Mouse (Mus musculus) spleen, postnatal 4 days (tissue): Measurements from ENCODE around the gene Npm1.

ENCODE experiments used
- DNase-seq, 2 experiments: peaks; one replicate each; pipeline ENCODE4 v3.0.0; 2022; ENCODE audit warnings: low spot score in 2 of 2

Gene Npm1

GRCm38 (mm10) chr11:33162998-33163506, at the start of gene Npm1:
Npm1 (minus strand) TSS chr11:33163206.
- DNase-seq: peak; percentile 99

GRCm38 (mm10) chr11:33207411-33207810, 44.4 kb upstream of the Npm1 start:
- DNase-seq: no peak

- DNase-seq: no peak
These were observed 42.0 kb upstream of the Npm1 start for GRCm38 (mm10) chr11:33204966-33205365.

- no peak for DNase-seq
These were observed 41.3 kb upstream of the Npm1 start for GRCm38 (mm10) chr11:33204329-33204705.

GRCm38 (mm10) chr11:33203383-33204328, 40.6 kb upstream of the Npm1 start, which contains the start of gene Tlx3:
Tlx3 (minus strand) TSS chr11:33203589.
- DNase-seq: peak in 1 of 2 experiments; percentile 60

- DNase-seq: peak in 1 of 2 experiments; percentile 55
These were observed 40.0 kb upstream of the Npm1 start for GRCm38 (mm10) chr11:33202972-33203371.

- DNase-seq: peak in 1 of 2 experiments; percentile 63
These were observed 39.3 kb upstream of the Npm1 start for GRCm38 (mm10) chr11:33202296-33202695.

- DNase-seq: peak in 1 of 2 experiments; percentile 56
These were observed 38.6 kb upstream of the Npm1 start for GRCm38 (mm10) chr11:33201626-33202010.

- DNase-seq: peak in 1 of 2 experiments; percentile 64
These were observed 38.0 kb upstream of the Npm1 start for GRCm38 (mm10) chr11:33200764-33201625.

GRCm38 (mm10) chr11:33199906-33200763, 37.1 kb upstream of the Npm1 start:
- peak in 1 of 2 experiments; percentile 62 for DNase-seq

- no peak for DNase-seq
These were observed 36.1 kb upstream of the Npm1 start for GRCm38 (mm10) chr11:33199117-33199514.

GRCm38 (mm10) chr11:33198351-33199116, 35.5 kb upstream of the Npm1 start:
- no peak for DNase-seq

GRCm38 (mm10) chr11:33197673-33198072, 34.7 kb upstream of the Npm1 start:
- no peak for DNase-seq

GRCm38 (mm10) chr11:33197133-33197514, 34.1 kb upstream of the Npm1 start:
- DNase-seq: no peak

GRCm38 (mm10) chr11:33196447-33197132, 33.6 kb upstream of the Npm1 start:
- no peak for DNase-seq

GRCm38 (mm10) chr11:33195531-33196446, 32.8 kb upstream of the Npm1 start:
- no peak for DNase-seq

- DNase-seq: no peak
These were observed 32.1 kb upstream of the Npm1 start for GRCm38 (mm10) chr11:33195061-33195460.

- DNase-seq: no peak
These were observed 30.7 kb upstream of the Npm1 start for GRCm38 (mm10) chr11:33193695-33194094.

GRCm38 (mm10) chr11:33181804-33182203, 18.8 kb upstream of the Npm1 start:
- no peak for DNase-seq
